Comparison of ENCODE assay signal across 8 mouse cellular contexts in the genomic region with DNA sequence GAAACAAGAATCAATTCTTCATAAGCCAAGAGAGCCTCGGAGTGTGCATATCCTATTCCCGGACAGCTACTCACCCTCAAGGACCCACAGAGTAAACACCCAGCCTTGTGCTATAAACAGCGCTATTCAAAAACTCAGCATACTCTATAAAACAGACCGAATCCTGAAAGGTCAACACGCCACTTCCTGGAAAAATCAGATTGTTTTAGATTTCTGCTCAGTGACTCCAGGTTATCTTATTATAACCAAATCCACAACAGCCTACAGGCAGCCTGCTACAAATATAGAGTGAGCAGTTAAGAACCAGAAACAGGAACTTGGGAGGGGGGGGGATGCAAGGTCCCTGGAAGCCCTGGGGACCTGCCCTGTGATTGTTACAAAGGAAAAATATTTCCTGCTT.
DNase-seq lines count a peak whose midpoint lies in the region; ATAC-seq and TF ChIP-seq lines count a peak whose summit lies in the region.

No protein-coding gene starts in this region.

- no peak for TF ChIP-seq CTCF in heart, postnatal 0 days (IDR thresholded peaks at IDR 0.05; ENCODE audit: low read depth)
- TF ChIP-seq CTCF in stomach, postnatal 0 days (IDR thresholded peaks at IDR 0.05; ENCODE audit: low read depth) = no peak

- DNase-seq in liver = no peak
- peak; percentile 25 for DNase-seq in heart, postnatal 0 days (ENCODE audit: low spot score)
- peak; percentile 16 for DNase-seq in limb, embryonic 14.5 days (ENCODE audit: low spot score)
- no peak for DNase-seq in stomach, postnatal 0 days (ENCODE audit: low spot score)
- DNase-seq in left cerebral cortex, postnatal 25 days (ENCODE audit: low spot score in 2 of 2) = no peak
- DNase-seq in spleen, postnatal 10 days (ENCODE audit: low spot score in 2 of 2) = no peak
- no peak for DNase-seq in layer of hippocampus, adult 18-20 months (ENCODE audit: low spot score in 2 of 2)

- H3K4me3 ChIP-seq in liver, embryonic 16.5 days (ENCODE audit: low read depth, low read length) = no peak overlapping the region
- H3K4me3 ChIP-seq in heart, postnatal 0 days (ENCODE audit: low read depth, low read length) = no peak overlapping the region
- no peak overlapping the region for H3K4me3 ChIP-seq in limb, embryonic 14.5 days (replicated peaks; ENCODE audit: low read length)
- H3K4me3 ChIP-seq in stomach, postnatal 0 days (ENCODE audit: low read depth, low read length) = no peak overlapping the region

- intact Hi-C loops in left cerebral cortex, postnatal 25 days (cut with DNase I) = no loop called here

- TF ChIP-seq POLR2A in limb, embryonic 14.5 days (IDR thresholded peaks at IDR 0.05; ENCODE audit: borderline replicate concordance, extremely low read depth, insufficient read depth, insufficient read length) = no peak

- H3K27ac ChIP-seq in liver, embryonic 16.5 days (ENCODE audit: low read length) = no peak overlapping the region
- H3K27ac ChIP-seq in heart, postnatal 0 days (ENCODE audit: low read depth) = peak overlapping the region; percentile 69
- H3K27ac ChIP-seq in limb, embryonic 14.5 days (replicated peaks; ENCODE audit: low read depth, low read length) = peak overlapping the region; percentile 67
- 0 out of 2 replicates have a peak overlapping the region, but pooled peaks have one; percentile 4 for H3K27ac ChIP-seq in stomach, postnatal 0 days (replicated peaks)

- 57% methylated on average over 5 of the region's 5 CpGs for WGBS in liver, embryonic 16.5 days (ENCODE audit: insufficient replicate concordance)
- WGBS in heart, postnatal 0 days = 58% methylated on average over 5 of the region's 5 CpGs
- 63% methylated on average over 5 of the region's 5 CpGs for WGBS in limb, embryonic 14.5 days
- 13% methylated on average over 5 of the region's 5 CpGs for WGBS in stomach, postnatal 0 days

- H3K4me1 ChIP-seq in liver, embryonic 16.5 days (ENCODE audit: control insufficient read depth, low read depth, low read length) = no peaks in the 10 kb centered on the region; the same call in 1 of the 2 replicates
- H3K4me1 ChIP-seq in heart, postnatal 0 days (ENCODE audit: control insufficient read depth, insufficient read depth) = peaks cover 20% of the 10 kb centered on the region; the same call in 1 of the 2 replicates
- peaks cover 11% of the 10 kb centered on the region for H3K4me1 ChIP-seq in limb, embryonic 14.5 days (ENCODE audit: control insufficient read depth, insufficient read depth, low read length)
- no peaks in the 10 kb centered on the region for H3K4me1 ChIP-seq in stomach, postnatal 0 days (replicated peaks; ENCODE audit: control insufficient read depth, insufficient read depth)

- ATAC-seq in liver, embryonic 16.5 days (ENCODE audit: low read depth) = peak; percentile 28; the same call in 1 of the 2 replicates
- ATAC-seq in heart, postnatal 0 days (ENCODE audit: insufficient read depth, low read depth) = peak; percentile 59
- ATAC-seq in limb, embryonic 14.5 days (ENCODE audit: low FRiP score, low read depth) = no peak
- peak; percentile 56; the same call in 1 of the 2 replicates for ATAC-seq in stomach, postnatal 0 days (ENCODE audit: low FRiP score, low TSS enrichment)

- H3K36me3 ChIP-seq in liver, embryonic 16.5 days (ENCODE audit: control insufficient read depth, insufficient read depth) = no peaks in the 10 kb centered on the region; the same call in 1 of the 2 replicates
- H3K36me3 ChIP-seq in heart, postnatal 0 days (replicated peaks; ENCODE audit: control insufficient read depth, insufficient read depth, low read length) = 0 out of 2 replicates have a peak, but pooled peaks cover 19% of the 10 kb centered on the region
- no peaks in the 10 kb centered on the region for H3K36me3 ChIP-seq in limb, embryonic 14.5 days (ENCODE audit: control insufficient read depth, insufficient read depth, low read length)
- H3K36me3 ChIP-seq in stomach, postnatal 0 days (ENCODE audit: control insufficient read depth, insufficient read depth, low read length) = no peaks in the 10 kb centered on the region

- H3K4me2 ChIP-seq in liver, embryonic 16.5 days (ENCODE audit: low read depth, low read length) = no peak overlapping the region
- no peak overlapping the region; the same call in 1 of the 2 replicates for H3K4me2 ChIP-seq in heart, postnatal 0 days (ENCODE audit: low read depth, low read length)
- H3K4me2 ChIP-seq in limb, embryonic 14.5 days (replicated peaks; ENCODE audit: low read depth, low read length, severe bottlenecking) = no peak overlapping the region
- H3K4me2 ChIP-seq in stomach, postnatal 0 days (replicated peaks; ENCODE audit: low read depth) = no peak overlapping the region

- H3K27me3 ChIP-seq in liver, embryonic 16.5 days (ENCODE audit: control insufficient read depth, insufficient read depth, low read depth, low read length) = no peaks in the 10 kb centered on the region
- H3K27me3 ChIP-seq in heart, postnatal 0 days (ENCODE audit: control insufficient read depth, insufficient read depth, low read length) = no peaks in the 10 kb centered on the region
- no peaks in the 10 kb centered on the region for H3K27me3 ChIP-seq in limb, embryonic 14.5 days (ENCODE audit: control insufficient read depth, insufficient read depth, low read length)
- H3K27me3 ChIP-seq in stomach, postnatal 0 days (ENCODE audit: control insufficient read depth, insufficient read depth, low read length) = no peaks in the 10 kb centered on the region

- TF ChIP-seq EP300 in heart, postnatal 0 days (IDR thresholded peaks at IDR 0.05; ENCODE audit: low read depth) = peak; percentile 84
- no peak for TF ChIP-seq EP300 in stomach, postnatal 0 days (optimal IDR thresholded peaks at IDR 0.05)

- no peak overlapping the region for H3K9ac ChIP-seq in liver, embryonic 16.5 days (ENCODE audit: low read depth, low read length)
- H3K9ac ChIP-seq in heart, postnatal 0 days (replicated peaks; ENCODE audit: low read depth, low read length) = no peak overlapping the region
- H3K9ac ChIP-seq in limb, embryonic 14.5 days (ENCODE audit: low read depth, low read length, severe bottlenecking) = no peak overlapping the region
- H3K9ac ChIP-seq in stomach, postnatal 0 days (ENCODE audit: low read length) = no peak overlapping the region

- H3K9me3 ChIP-seq in liver, embryonic 16.5 days (replicated peaks; ENCODE audit: control insufficient read depth, low read length) = no peaks in the 10 kb centered on the region
- no peaks in the 10 kb centered on the region for H3K9me3 ChIP-seq in heart, postnatal 0 days (replicated peaks; ENCODE audit: control insufficient read depth, low read length)
- H3K9me3 ChIP-seq in limb, embryonic 14.5 days (ENCODE audit: control insufficient read depth, low read length) = no peaks in the 10 kb centered on the region
- no peaks in the 10 kb centered on the region for H3K9me3 ChIP-seq in stomach, postnatal 0 days (ENCODE audit: control insufficient read depth, low read length)

Comparison
In these comparisons a context has a peak if more than half of its experiments do, and no peak if none do; other contexts are left out.
1. DNase-seq: peak in heart, postnatal 0 days (single experiment) and limb, embryonic 14.5 days (single experiment); none in liver (single experiment), stomach, postnatal 0 days (single experiment), left cerebral cortex, postnatal 25 days (0 of 2), spleen, postnatal 10 days (0 of 2) and layer of hippocampus, adult 18-20 months (0 of 2).